Mouse (Mus musculus): ENCODE results near the gene Tardbp.

DNA sequence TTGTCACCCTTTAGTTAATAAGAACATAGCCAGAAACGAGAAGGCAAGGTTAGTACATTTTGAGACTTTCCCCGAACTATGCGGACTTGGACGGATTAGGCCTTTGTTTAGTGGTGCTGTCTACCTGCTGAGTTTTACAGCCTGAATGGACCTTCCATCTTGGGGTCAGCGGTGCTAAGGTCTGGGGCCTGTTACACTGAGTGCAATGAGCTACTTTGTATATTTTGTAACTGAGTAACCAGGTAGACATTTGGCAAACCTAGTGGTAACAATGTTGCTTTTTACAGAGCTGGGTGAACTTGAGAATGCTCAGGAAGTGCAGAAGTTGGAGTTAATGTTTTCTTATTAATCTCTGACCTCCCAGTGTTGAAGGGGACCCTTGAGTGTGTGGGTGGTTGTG is 14.3 kb upstream of the Tardbp start:
- no peak for TF ChIP-seq EP300 (IDR thresholded peaks at IDR 0.05; ENCODE audit: low read depth in 1 of 2, low read length in 2 of 2)
- no peak for TF ChIP-seq ETS1 (IDR thresholded peaks at IDR 0.05; ENCODE audit: low read depth, low read length)
- TF ChIP-seq TCF12 (IDR thresholded peaks at IDR 0.05; ENCODE audit: low read depth, low read length) = no peak
- no peak for TF ChIP-seq POLR2AphosphoS2 (IDR thresholded peaks at IDR 0.05; ENCODE audit: low read length)
- no peak for TF ChIP-seq JUND (IDR thresholded peaks at IDR 0.05; ENCODE audit: low read depth, low read length)
- no peak for TF ChIP-seq POLR2A (IDR thresholded peaks at IDR 0.05; ENCODE audit: control insufficient read depth in 1 of 2, insufficient read depth in 1 of 2, low read depth in 1 of 2, low read length in 2 of 2, poor library complexity in 1 of 2)
- no peak for TF ChIP-seq GABPA (IDR thresholded peaks at IDR 0.05; ENCODE audit: low read depth, low read length)
- no peak for TF ChIP-seq ZC3H11A (IDR thresholded peaks at IDR 0.05; ENCODE audit: low read depth, low read length)

Measured in MEL (cell line).